Mouse (Mus musculus) CD4-positive, CD25-positive, alpha-beta regulatory T cell, adult 4 months (primary cell): ENCODE data around the gene Casp9. TPM values are rescaled to one million over a fixed set of nuclear protein-coding genes. Genes with fewer than 3 reads are reported as not detected.

Source experiments
- polyA plus RNA-seq, 2 experiments: library from polyadenylated mRNA; unstranded; fragments of 100-300 nt; shearing (Covaris generic); gene quantifications; one replicate each; pipeline ENCODE4 v1.2.1; 2017

Casp9 gene
- polyA plus RNA-seq, 2 experiments from 2014 or later = 10.8 to 12.4 TPM

Other genes starting within 250 kb of the Casp9 start
- gene Fblim1, start 187.5 kb upstream of the Casp9 start, polyA plus RNA-seq = under 1 TPM in 1 of 2 experiments, not detected in 1; 0.13 TPM
- gene Tmem82, start 175.0 kb upstream of the Casp9 start, polyA plus RNA-seq = not detected
- gene Slc25a34, start 169.8 kb upstream of the Casp9 start, polyA plus RNA-seq = not detected
- 1 to 10 TPM; 2.1 to 3.4 TPM for gene Plekhm2, start 128.7 kb upstream of the Casp9 start, polyA plus RNA-seq
- not detected for gene Rsc1a1, start 108.0 kb upstream of the Casp9 start, polyA plus RNA-seq
- gene Ddi2, start 70.2 kb upstream of the Casp9 start, polyA plus RNA-seq = 10 to 100 TPM; 19.1 to 20.7 TPM
- not detected for gene Agmat, start 46.9 kb upstream of the Casp9 start, polyA plus RNA-seq
- 1 to 10 TPM; 3.4 to 4.3 TPM for gene Dnajc16, start 2.7 kb upstream of the Casp9 start, polyA plus RNA-seq
- not detected for gene Cela2a, start 32.5 kb downstream of the Casp9 start, polyA plus RNA-seq
- not detected for gene Ctrc, start 52.7 kb downstream of the Casp9 start, polyA plus RNA-seq
- 10 to 100 TPM; 19.8 to 27.0 TPM for gene Efhd2, start 81.3 kb downstream of the Casp9 start, polyA plus RNA-seq
- 1 to 10 TPM in 1 of 2 experiments, not detected in 1; 1.0 TPM for gene Fhad1, start 221.5 kb downstream of the Casp9 start, polyA plus RNA-seq